Mouse (Mus musculus): ENCODE measurements around the gene Cfap299. TPM values are rescaled to one million over a fixed set of nuclear protein-coding genes. Genes with fewer than 3 reads are reported as not detected.

Cfap299 gene
- polyA plus RNA-seq, 1 experiment from 2014 or later, result 0.37 TPM

- DNase-seq (ENCODE audit: low spot score), result no peak
- Histone ChIP-seq H3K9me3 (replicated peaks) (no peaks in the 10 kb centered on the region), H3K27ac (replicated peaks) (no peak overlapping the region), H3K27me3 (ENCODE audit: low read depth, poor library complexity, severe bottlenecking) (no peaks in the 10 kb centered on the region), H3K4me3 (no peak overlapping the region), H3K36me3 (no peaks in the 10 kb centered on the region), H3K4me1 (0 out of 2 replicates have a peak, but pooled peaks cover 3% of the 10 kb centered on the region)
- 76% methylated on average over 15 of the region's 15 CpGs for WGBS
These were observed 433.0 kb downstream of the Cfap299 start for GRCm38 (mm10) chr5:98761858-98762652.

GRCm38 (mm10) chr5:98778588-98778987, 449.5 kb downstream of the Cfap299 start:
- 89% methylated on average over 4 of the region's 4 CpGs for WGBS
- Histone ChIP-seq H3K36me3 (no peaks in the 10 kb centered on the region), H3K9me3 (replicated peaks) (no peaks in the 10 kb centered on the region), H3K27ac (replicated peaks) (no peak overlapping the region), H3K27me3 (ENCODE audit: low read depth, poor library complexity, severe bottlenecking) (no peaks in the 10 kb centered on the region), H3K4me1 (no peaks in the 10 kb centered on the region), H3K4me3 (no peak overlapping the region)
- DNase-seq (ENCODE audit: low spot score), result no peak

GRCm38 (mm10) chr5:98782066-98782465, 453.0 kb downstream of the Cfap299 start:
- Histone ChIP-seq H3K9me3 (replicated peaks) (no peaks in the 10 kb centered on the region), H3K4me3 (no peak overlapping the region), H3K27me3 (ENCODE audit: low read depth, poor library complexity, severe bottlenecking) (no peaks in the 10 kb centered on the region), H3K27ac (replicated peaks) (no peak overlapping the region), H3K36me3 (no peaks in the 10 kb centered on the region), H3K4me1 (no peaks in the 10 kb centered on the region)
- 95% methylated on average over 7 of the region's 7 CpGs for WGBS
- no peak for DNase-seq (ENCODE audit: low spot score)

- Histone ChIP-seq H3K4me3 (no peak overlapping the region), H3K4me1 (no peaks in the 10 kb centered on the region), H3K36me3 (no peaks in the 10 kb centered on the region), H3K27ac (replicated peaks) (no peak overlapping the region), H3K9me3 (replicated peaks) (no peaks in the 10 kb centered on the region), H3K27me3 (ENCODE audit: low read depth, poor library complexity, severe bottlenecking) (no peaks in the 10 kb centered on the region)
- WGBS, result 82% methylated on average over 4 of the region's 4 CpGs
- no peak for DNase-seq (ENCODE audit: low spot score)
These were observed 458.6 kb downstream of the Cfap299 start for GRCm38 (mm10) chr5:98787735-98788134.

GRCm38 (mm10) chr5:98788568-98788967, 459.5 kb downstream of the Cfap299 start:
- WGBS, result 92% methylated on average over 7 of the region's 7 CpGs
- Histone ChIP-seq H3K27me3 (ENCODE audit: low read depth, poor library complexity, severe bottlenecking) (no peaks in the 10 kb centered on the region), H3K27ac (replicated peaks) (no peak overlapping the region), H3K9me3 (replicated peaks) (no peaks in the 10 kb centered on the region), H3K4me3 (no peak overlapping the region), H3K36me3 (no peaks in the 10 kb centered on the region), H3K4me1 (no peaks in the 10 kb centered on the region)
- no peak for DNase-seq (ENCODE audit: low spot score)

- no peak for DNase-seq (ENCODE audit: low spot score)
- WGBS, result 87% methylated on average over 7 of the region's 7 CpGs
- no peak overlapping the region for H3K4me3 ChIP-seq
- H3K4me1 ChIP-seq, result no peaks in the 10 kb centered on the region
- no peak overlapping the region for H3K27ac ChIP-seq (replicated peaks)
- H3K27me3 ChIP-seq (ENCODE audit: low read depth, poor library complexity, severe bottlenecking), result no peaks in the 10 kb centered on the region
- H3K36me3 ChIP-seq, result no peaks in the 10 kb centered on the region
- no peaks in the 10 kb centered on the region for H3K9me3 ChIP-seq (replicated peaks)
These were observed 461.9 kb downstream of the Cfap299 start for GRCm38 (mm10) chr5:98790894-98791607.

GRCm38 (mm10) chr5:98801495-98801894, 472.4 kb downstream of the Cfap299 start:
- WGBS, result 49% methylated on average over 5 of the region's 5 CpGs
- Histone ChIP-seq H3K36me3 (no peaks in the 10 kb centered on the region), H3K4me1 (peaks cover 12% of the 10 kb centered on the region), H3K27ac (replicated peaks) (no peak overlapping the region), H3K4me3 (no peak overlapping the region), H3K9me3 (replicated peaks) (no peaks in the 10 kb centered on the region), H3K27me3 (ENCODE audit: low read depth, poor library complexity, severe bottlenecking) (no peaks in the 10 kb centered on the region)
- DNase-seq (ENCODE audit: low spot score), result peak; percentile 15

- H3K4me1 ChIP-seq, result peaks cover 12% of the 10 kb centered on the region
- no peaks in the 10 kb centered on the region for H3K36me3 ChIP-seq
- H3K9me3 ChIP-seq (replicated peaks), result no peaks in the 10 kb centered on the region
- no peaks in the 10 kb centered on the region for H3K27me3 ChIP-seq (ENCODE audit: low read depth, poor library complexity, severe bottlenecking)
- no peak overlapping the region for H3K27ac ChIP-seq (replicated peaks)
- DNase-seq (ENCODE audit: low spot score), result no peak
- H3K4me3 ChIP-seq, result no peak overlapping the region
- WGBS, result 91% methylated on average over 6 of the region's 6 CpGs
These were observed 475.7 kb downstream of the Cfap299 start for GRCm38 (mm10) chr5:98804761-98805160.

- H3K4me1 ChIP-seq, result peaks cover 3% of the 10 kb centered on the region
- no peaks in the 10 kb centered on the region for H3K27me3 ChIP-seq (ENCODE audit: low read depth, poor library complexity, severe bottlenecking)
- DNase-seq (ENCODE audit: low spot score), result no peak
- H3K36me3 ChIP-seq, result no peaks in the 10 kb centered on the region
- H3K27ac ChIP-seq (replicated peaks), result no peak overlapping the region
- H3K4me3 ChIP-seq, result no peak overlapping the region
- no peaks in the 10 kb centered on the region for H3K9me3 ChIP-seq (replicated peaks)
- 96% methylated on average over 4 of the region's 4 CpGs for WGBS
These were observed 477.4 kb downstream of the Cfap299 start for GRCm38 (mm10) chr5:98806492-98806891.

- Histone ChIP-seq H3K27ac (replicated peaks) (no peak overlapping the region), H3K36me3 (no peaks in the 10 kb centered on the region), H3K4me3 (no peak overlapping the region), H3K4me1 (no peaks in the 10 kb centered on the region), H3K27me3 (ENCODE audit: low read depth, poor library complexity, severe bottlenecking) (no peaks in the 10 kb centered on the region), H3K9me3 (replicated peaks) (no peaks in the 10 kb centered on the region)
- 91% methylated on average over 7 of the region's 7 CpGs for WGBS
- DNase-seq (ENCODE audit: low spot score), result no peak
These were observed 477.9 kb downstream of the Cfap299 start for GRCm38 (mm10) chr5:98807022-98807421.

GRCm38 (mm10) chr5:98807953-98808352, 478.8 kb downstream of the Cfap299 start:
- no peak for DNase-seq (ENCODE audit: low spot score)

GRCm38 (mm10) chr5:98812380-98812779, 483.3 kb downstream of the Cfap299 start:
- H3K27ac ChIP-seq (replicated peaks), result no peak overlapping the region
- no peaks in the 10 kb centered on the region for H3K4me1 ChIP-seq
- no peaks in the 10 kb centered on the region for H3K36me3 ChIP-seq
- H3K27me3 ChIP-seq (ENCODE audit: low read depth, poor library complexity, severe bottlenecking), result no peaks in the 10 kb centered on the region
- H3K9me3 ChIP-seq (replicated peaks), result peaks cover 5% of the 10 kb centered on the region
- WGBS, result 97% methylated on average over 1 of the region's 1 CpGs
- no peak overlapping the region for H3K4me3 ChIP-seq
- DNase-seq (ENCODE audit: low spot score), result no peak

More at GRCm38 (mm10) chr5:98807953-98808352, 478.8 kb downstream of the Cfap299 start:
- Histone ChIP-seq H3K4me1 (no peaks in the 10 kb centered on the region), H3K36me3 (no peaks in the 10 kb centered on the region), H3K27me3 (ENCODE audit: low read depth, poor library complexity, severe bottlenecking) (no peaks in the 10 kb centered on the region), H3K27ac (replicated peaks) (no peak overlapping the region), H3K4me3 (no peak overlapping the region), H3K9me3 (replicated peaks) (peaks cover 3% of the 10 kb centered on the region)
- WGBS, result 70% methylated on average over 9 of the region's 9 CpGs

GRCm38 (mm10) chr5:98815269-98815668, 486.2 kb downstream of the Cfap299 start:
- WGBS, result 91% methylated on average over 1 of the region's 1 CpGs
- no peaks in the 10 kb centered on the region for H3K4me1 ChIP-seq
- no peak for DNase-seq (ENCODE audit: low spot score)

More at GRCm38 (mm10) chr5:98815269-98815668, 486.2 kb downstream of the Cfap299 start:
- Histone ChIP-seq H3K27me3 (ENCODE audit: low read depth, poor library complexity, severe bottlenecking) (no peaks in the 10 kb centered on the region), H3K4me3 (no peak overlapping the region), H3K36me3 (no peaks in the 10 kb centered on the region), H3K9me3 (replicated peaks) (peaks cover 5% of the 10 kb centered on the region), H3K27ac (replicated peaks) (no peak overlapping the region)

Data from midbrain, embryonic 10.5 days (tissue).